Mouse (Mus musculus) limb, embryonic 11.5 days (tissue): Measurements from ENCODE around the gene Rnf220. TPM values are rescaled to one million over a fixed set of nuclear protein-coding genes. Genes with fewer than 3 reads are reported as not detected.
A peak's percentile ranks its signal among the peaks of the same experiment; 100 is the strongest.

ENCODE experiments used
- ATAC-seq: fragments of 200-750 bp; cut with Nextera tagmentation; 2 replicates; pipeline ENCODE4 v1.8.0; 2017; ENCODE audit warnings: low read depth; ENCODE audit not compliant: insufficient number of reproducible peaks, low FRiP score, low TSS enrichment
- DNase-seq: peaks from one replicate; pipeline ENCODE4 v3.0.0-alpha.2; 2015; ENCODE audit warnings: low spot score
- H3K27ac ChIP-seq: fragments of 300-500 bp; sonication (generic); replicated peaks from 2 replicates; pipeline ENCODE4 v1.5.1; 2014; ENCODE audit warnings: low read depth, mild to moderate bottlenecking, low read length
- H3K27me3 ChIP-seq: fragments of 300-500 bp; sonication (generic); 2 replicates; pipeline ENCODE4 v1.6.1; 2014; ENCODE audit warnings: mild to moderate bottlenecking, low read length, mixed read lengths; ENCODE audit not compliant: control insufficient read depth, insufficient read depth
- H3K36me3 ChIP-seq: fragments of 300-500 bp; sonication (generic); 2 replicates; pipeline ENCODE4 v1.6.1; 2014; ENCODE audit warnings: mild to moderate bottlenecking, low read length, moderate library complexity, mixed read lengths; ENCODE audit not compliant: control insufficient read depth, insufficient read depth
- H3K4me1 ChIP-seq: fragments of 300-500 bp; sonication (generic); 2 replicates; pipeline ENCODE4 v1.6.1; 2014; ENCODE audit warnings: low read length, mixed read lengths; ENCODE audit not compliant: control insufficient read depth, insufficient read depth
- H3K4me2 ChIP-seq: fragments of 300-500 bp; sonication (generic); 2 replicates; pipeline ENCODE4 v1.6.1; 2014; ENCODE audit warnings: low read depth, mild to moderate bottlenecking, moderate library complexity; ENCODE audit not compliant: severe bottlenecking
- H3K4me3 ChIP-seq: fragments of 300-500 bp; sonication (generic); 2 replicates; pipeline ENCODE4 v1.5.1; 2014; ENCODE audit warnings: low read depth, low read length
- H3K9ac ChIP-seq: fragments of 300-500 bp; sonication (generic); 2 replicates; pipeline ENCODE4 v1.6.1; 2014; ENCODE audit warnings: mild to moderate bottlenecking, low read length
- H3K9me3 ChIP-seq: fragments of 300-500 bp; sonication (generic); 2 replicates; pipeline ENCODE4 v1.6.1; 2016; ENCODE audit warnings: low read length; ENCODE audit not compliant: control insufficient read depth
- WGBS: fragments of 180-500 bp; shearing (Covaris S2); extraction: QIAGEN DNeasy Blood & Tissue Kit; methylation state at CpG from one replicate; pipeline ENCODE4 v1.1.7; 2014; 5-methylcytosine and 5-hydroxymethylcytosine counted together
- polyA plus RNA-seq: library from polyadenylated mRNA; unstranded; fragments of >200 nt; fragmentation: Nextera tagmentation; extraction: Ambion mirVana; gene quantifications from 2 replicates; pipeline ENCODE4 v1.2.1, GENCODE M21; 2014

Gene Rnf220
- polyA plus RNA-seq, 1 experiment from 2014 or later = 69.8 TPM

DNA sequence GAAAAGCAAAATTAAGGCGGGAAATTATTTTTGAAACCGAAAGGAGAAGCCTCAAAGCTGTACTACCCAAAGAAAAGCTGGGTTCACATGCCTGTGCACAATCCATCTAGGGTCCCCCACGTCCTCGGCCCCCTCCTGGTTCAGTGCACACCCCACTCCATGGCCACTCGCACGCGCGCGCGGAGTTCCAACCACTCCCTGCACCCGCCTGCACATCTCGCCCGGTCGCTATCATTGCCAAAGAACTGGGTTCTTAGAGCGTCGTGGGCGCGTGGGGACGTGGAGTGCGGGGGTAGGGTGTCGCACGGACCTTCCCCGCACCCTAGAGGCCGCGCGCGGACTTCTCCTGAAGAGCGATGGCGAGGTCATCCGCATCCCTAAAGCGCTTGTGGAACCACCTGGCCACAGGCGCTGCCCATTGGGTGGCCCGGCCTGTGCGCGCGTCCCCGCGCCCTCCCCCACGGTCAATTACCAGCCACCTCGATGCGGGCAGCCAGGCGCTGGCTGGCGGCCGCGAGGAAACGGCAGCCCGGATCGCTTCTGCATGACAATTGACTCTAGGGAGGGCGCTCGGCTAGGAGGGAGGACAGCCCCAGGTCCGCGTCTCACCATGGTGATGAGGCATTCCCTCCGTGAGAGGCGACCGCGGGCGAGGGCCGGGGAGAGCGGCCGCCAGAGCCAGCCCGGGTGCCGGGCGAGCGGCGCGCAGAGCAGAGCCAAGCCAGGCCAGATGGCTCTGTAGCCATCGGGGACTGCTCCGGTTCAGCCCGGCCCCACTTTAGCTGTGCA, 12.4 kb downstream of the Rnf220 start:
- Histone ChIP-seq H3K4me1 (peaks cover 30% of the 10 kb centered on the region), H3K27me3 (peaks cover 7% of the 10 kb centered on the region; the same call in 1 of the 2 replicates), H3K4me2 (peak overlapping the region; percentile 98), H3K36me3 (no peaks in the 10 kb centered on the region), H3K9ac (peak overlapping the region; percentile 56), H3K4me3 (peak overlapping the region; percentile 38), H3K9me3 (no peaks in the 10 kb centered on the region), H3K27ac (no peak overlapping the region)
- ATAC-seq = peak; percentile 58
- DNase-seq = peak; percentile 77
- WGBS = under 1% methylated on average over 65 of the region's 69 CpGs

- no peak for ATAC-seq
- Histone ChIP-seq H3K27me3 (peaks cover 7% of the 10 kb centered on the region; the same call in 1 of the 2 replicates), H3K4me3 (peak overlapping the region; percentile 38), H3K27ac (no peak overlapping the region), H3K36me3 (no peaks in the 10 kb centered on the region), H3K4me1 (peaks cover 30% of the 10 kb centered on the region), H3K9me3 (no peaks in the 10 kb centered on the region), H3K4me2 (peak overlapping the region; percentile 98), H3K9ac (no peak overlapping the region)
- WGBS = 1% methylated on average over 15 of the region's 15 CpGs
- DNase-seq = peak; percentile 63
These were observed 13.0 kb downstream of the Rnf220 start for GRCm38 (mm10) chr4:117483931-117484255.

- Histone ChIP-seq H3K9ac (no peak overlapping the region), H3K4me3 (no peak overlapping the region), H3K27me3 (peaks cover 7% of the 10 kb centered on the region; the same call in 1 of the 2 replicates), H3K36me3 (no peaks in the 10 kb centered on the region), H3K9me3 (no peaks in the 10 kb centered on the region), H3K4me2 (no peak overlapping the region), H3K27ac (no peak overlapping the region), H3K4me1 (peaks cover 26% of the 10 kb centered on the region)
- DNase-seq (no peak), ATAC-seq (no peak)
- WGBS = 82% methylated on average over 5 of the region's 5 CpGs
These were observed 14.7 kb downstream of the Rnf220 start for GRCm38 (mm10) chr4:117482103-117482502.

GRCm38 (mm10) chr4:117480611-117481445, 16.0 kb downstream of the Rnf220 start:
- DNase-seq (no peak), ATAC-seq (no peak)
- H3K9me3 ChIP-seq = no peaks in the 10 kb centered on the region
- peaks cover 26% of the 10 kb centered on the region for H3K4me1 ChIP-seq
- peaks cover 7% of the 10 kb centered on the region; the same call in 1 of the 2 replicates for H3K27me3 ChIP-seq
- no peak overlapping the region for H3K9ac ChIP-seq
- H3K36me3 ChIP-seq = no peaks in the 10 kb centered on the region
- no peak overlapping the region for H3K27ac ChIP-seq
- WGBS = 31% methylated on average over 11 of the region's 11 CpGs
- no peak overlapping the region for H3K4me2 ChIP-seq
- H3K4me3 ChIP-seq = no peak overlapping the region

- DNase-seq (no peak), ATAC-seq (no peak)
- Histone ChIP-seq H3K27ac (no peak overlapping the region), H3K36me3 (no peaks in the 10 kb centered on the region), H3K4me1 (peaks cover 21% of the 10 kb centered on the region), H3K9me3 (no peaks in the 10 kb centered on the region), H3K4me2 (no peak overlapping the region), H3K9ac (no peak overlapping the region), H3K27me3 (peaks cover 4% of the 10 kb centered on the region; the same call in 1 of the 2 replicates), H3K4me3 (no peak overlapping the region)
- 24% methylated on average over 6 of the region's 6 CpGs for WGBS
These were observed 16.9 kb downstream of the Rnf220 start for GRCm38 (mm10) chr4:117479951-117480350.

GRCm38 (mm10) chr4:117478101-117478673, 18.7 kb downstream of the Rnf220 start:
- no peaks in the 10 kb centered on the region for H3K36me3 ChIP-seq
- no peak overlapping the region for H3K27ac ChIP-seq
- H3K9me3 ChIP-seq = no peaks in the 10 kb centered on the region
- no peak overlapping the region for H3K4me2 ChIP-seq
- H3K4me1 ChIP-seq = peaks cover 15% of the 10 kb centered on the region
- no peak overlapping the region for H3K9ac ChIP-seq
- no peak for ATAC-seq
- H3K27me3 ChIP-seq = no peaks in the 10 kb centered on the region
- H3K4me3 ChIP-seq = no peak overlapping the region
- no peak for DNase-seq
- WGBS = 79% methylated on average over 15 of the region's 15 CpGs

DNA sequence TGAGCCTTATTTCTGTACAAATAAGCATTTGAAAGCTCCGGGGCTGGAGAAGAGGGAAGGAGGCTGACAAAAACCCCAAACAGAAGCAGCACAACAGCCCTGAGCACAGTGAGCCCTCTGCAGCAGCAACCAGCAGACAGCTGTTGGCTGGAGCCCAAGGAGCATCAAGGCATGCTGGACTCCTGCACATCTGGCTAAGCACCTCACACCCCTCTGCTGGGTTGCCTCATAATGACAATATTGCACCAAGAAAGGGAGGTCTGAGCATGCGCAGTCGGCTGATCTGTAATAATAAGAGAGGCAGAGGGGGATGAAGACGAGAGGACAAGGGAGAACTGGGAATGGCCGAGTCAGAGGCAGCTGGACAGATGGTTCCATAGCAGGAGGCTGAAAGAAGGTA, 19.5 kb downstream of the Rnf220 start:
- no peak for DNase-seq
- Histone ChIP-seq H3K4me1 (peaks cover 15% of the 10 kb centered on the region), H3K27ac (no peak overlapping the region), H3K9ac (no peak overlapping the region), H3K36me3 (no peaks in the 10 kb centered on the region), H3K9me3 (no peaks in the 10 kb centered on the region), H3K4me2 (no peak overlapping the region), H3K27me3 (no peaks in the 10 kb centered on the region), H3K4me3 (no peak overlapping the region)
- ATAC-seq = no peak
- 60% methylated on average over 5 of the region's 5 CpGs for WGBS

- DNase-seq = no peak
- Histone ChIP-seq H3K9me3 (no peaks in the 10 kb centered on the region), H3K36me3 (no peaks in the 10 kb centered on the region), H3K4me2 (no peak overlapping the region), H3K9ac (no peak overlapping the region), H3K27me3 (no peaks in the 10 kb centered on the region), H3K4me1 (peaks cover 15% of the 10 kb centered on the region), H3K4me3 (no peak overlapping the region), H3K27ac (no peak overlapping the region)
- no peak for ATAC-seq
- 62% methylated on average over 4 of the region's 4 CpGs for WGBS
These were observed 20.1 kb downstream of the Rnf220 start for GRCm38 (mm10) chr4:117476777-117477176.
